Mouse (Mus musculus) liver, adult 2 months (tissue): ENCODE measurements around the gene Usp6nl. TPM values are rescaled to one million over a fixed set of nuclear protein-coding genes. Genes with fewer than 3 reads are reported as not detected.

Experiments
- DNase-seq: peaks from one replicate; pipeline ENCODE4 v3.0.0-alpha.2; 2011; ENCODE audit warnings: low read depth, low spot score; ENCODE audit errors: extremely low read depth
- H3K27ac ChIP-seq: fragments of 200-500 bp; replicated peaks from 2 replicates; pipeline ENCODE4 v1.5.1; 2012; ENCODE audit warnings: low read depth, mild to moderate bottlenecking, control low read depth, inconsistent platforms, low read length; ENCODE audit not compliant: insufficient read depth
- H3K27me3 ChIP-seq: fragments of 200-500 bp; 2 replicates; pipeline ENCODE4 v1.6.1; 2012; ENCODE audit warnings: mild to moderate bottlenecking, moderate library complexity, low read length, inconsistent platforms; ENCODE audit not compliant: control insufficient read depth, insufficient read depth
- H3K36me3 ChIP-seq: fragments of 200-500 bp; 2 replicates; pipeline ENCODE4 v1.6.1; 2012; ENCODE audit warnings: low read length, inconsistent platforms; ENCODE audit not compliant: control insufficient read depth, insufficient read depth
- H3K4me1 ChIP-seq: fragments of 200-500 bp; 2 replicates; pipeline ENCODE4 v1.6.1; 2011; ENCODE audit warnings: low read length; ENCODE audit not compliant: control insufficient read depth, insufficient read depth
- H3K4me3 ChIP-seq: fragments of 200-500 bp; 2 replicates; pipeline ENCODE4 v1.5.1; 2011; ENCODE audit warnings: low read depth, mild to moderate bottlenecking, control low read depth, low read length, moderate library complexity; ENCODE audit not compliant: insufficient read depth
- H3K79me2 ChIP-seq: fragments of 200-500 bp; 2 replicates; pipeline ENCODE4 v1.6.1; 2012; ENCODE audit warnings: inconsistent platforms, mild to moderate bottlenecking, low read length, moderate library complexity; ENCODE audit not compliant: control insufficient read depth, insufficient read depth
- H3K9ac ChIP-seq: fragments of 200-500 bp; 2 replicates; pipeline ENCODE4 v1.6.1; 2012; ENCODE audit warnings: low read depth, mild to moderate bottlenecking, control low read depth, inconsistent platforms, low read length
- CTCF ChIP-seq: fragments of 200-500 bp; IDR thresholded peaks from 2 replicates; pipeline ENCODE4 v1.5.1; 2011; ENCODE audit warnings: low read depth, low read length, control low read depth
- POLR2A ChIP-seq: fragments of 200-500 bp; IDR thresholded peaks from 2 replicates; pipeline ENCODE4 v1.6.1; 2011; ENCODE audit warnings: low read length, control low read depth; ENCODE audit not compliant: insufficient read depth; ENCODE audit errors: extremely low read depth
- WGBS: fragments of 180-500 bp; shearing (Covaris S2); methylation state at CpG from one replicate; pipeline ENCODE4 v1.1.7; 2018; 5-methylcytosine and 5-hydroxymethylcytosine counted together
- polyA plus RNA-seq: library from polyadenylated mRNA; depleted of rRNA; stranded (reverse); fragments of >200 nt; gene quantifications from 2 replicates; pipeline ENCODE4 v1.2.3, GENCODE M21; 2012
- total RNA-seq: library from RNA; depleted of rRNA; stranded (reverse); fragments of >200 nt; gene quantifications from 2 replicates; pipeline ENCODE4 v1.2.3, GENCODE M21; 2014

Usp6nl gene
- total and polyA plus RNA-seq, 2 experiments = 7.6 to 7.9 TPM

GRCm38 (mm10) chr2:6412645-6413044 lies 90.2 kb downstream of the Usp6nl start:
- no peak for TF ChIP-seq CTCF
- TF ChIP-seq POLR2A = no peak
- Histone ChIP-seq H3K27me3 (no peaks in the 10 kb centered on the region), H3K27ac (no peak overlapping the region), H3K79me2 (no peaks in the 10 kb centered on the region; the same call in 1 of the 2 replicates), H3K9ac (no peak overlapping the region), H3K36me3 (peaks cover 29% of the 10 kb centered on the region), H3K4me1 (no peaks in the 10 kb centered on the region), H3K4me3 (no peak overlapping the region)
- 42% methylated on average over 1 of the region's 1 CpGs for WGBS
- peak; percentile 51 for DNase-seq

DNA sequence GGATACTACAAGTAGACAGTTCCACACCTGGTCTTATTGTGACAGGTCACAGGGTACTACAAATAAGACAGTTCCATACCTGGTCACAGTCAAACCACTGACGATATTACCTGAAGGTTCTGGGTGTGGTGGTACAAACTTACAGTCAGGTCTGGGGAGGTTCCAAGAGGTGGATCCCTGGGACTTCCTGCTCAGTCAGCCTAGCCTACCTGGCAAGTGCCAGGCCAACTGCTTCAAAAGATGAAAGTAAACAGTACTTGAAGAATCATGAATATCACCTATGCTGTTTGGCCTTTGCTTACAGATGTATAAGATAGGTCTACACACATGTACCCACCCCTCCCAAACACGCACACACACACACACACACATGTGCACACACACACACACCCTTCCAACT lies 91.3 kb downstream of the Usp6nl start:
- no peaks in the 10 kb centered on the region for H3K27me3 ChIP-seq
- 92% methylated on average over 2 of the region's 2 CpGs for WGBS
- H3K79me2 ChIP-seq = no peaks in the 10 kb centered on the region; the same call in 1 of the 2 replicates
- no peak overlapping the region for H3K9ac ChIP-seq
- H3K36me3 ChIP-seq = peaks cover 31% of the 10 kb centered on the region
- H3K4me1 ChIP-seq = no peaks in the 10 kb centered on the region
- no peak for DNase-seq
- TF ChIP-seq POLR2A = no peak
- TF ChIP-seq CTCF = no peak
- H3K27ac ChIP-seq = no peak overlapping the region
- no peak overlapping the region for H3K4me3 ChIP-seq

DNA sequence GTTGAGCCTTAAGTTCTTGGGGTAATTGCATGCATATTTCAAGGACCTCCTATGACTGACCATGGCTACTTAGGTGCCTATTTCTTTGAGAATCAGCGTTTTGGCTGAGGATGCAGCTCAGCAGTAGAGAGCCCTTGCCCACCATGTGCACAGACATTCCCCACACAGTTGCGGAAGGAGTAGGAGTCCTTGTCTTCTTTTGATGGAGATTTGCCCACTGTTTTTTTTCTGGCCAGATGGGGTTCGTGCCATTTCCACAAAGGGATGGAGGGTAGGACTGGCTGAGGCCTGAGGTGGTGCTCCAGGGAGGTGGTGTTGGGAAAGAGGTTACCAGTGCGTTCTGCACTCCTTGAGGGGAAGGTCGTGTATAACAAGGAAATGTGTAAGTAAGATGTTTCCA lies 91.9 kb downstream of the Usp6nl start:
- Histone ChIP-seq H3K4me3 (no peak overlapping the region), H3K27ac (no peak overlapping the region), H3K4me1 (no peaks in the 10 kb centered on the region), H3K9ac (no peak overlapping the region), H3K79me2 (no peaks in the 10 kb centered on the region; the same call in 1 of the 2 replicates), H3K36me3 (peaks cover 31% of the 10 kb centered on the region), H3K27me3 (no peaks in the 10 kb centered on the region)
- TF ChIP-seq CTCF (no peak), POLR2A (no peak)
- no peak for DNase-seq
- WGBS = 90% methylated on average over 5 of the region's 5 CpGs

DNA sequence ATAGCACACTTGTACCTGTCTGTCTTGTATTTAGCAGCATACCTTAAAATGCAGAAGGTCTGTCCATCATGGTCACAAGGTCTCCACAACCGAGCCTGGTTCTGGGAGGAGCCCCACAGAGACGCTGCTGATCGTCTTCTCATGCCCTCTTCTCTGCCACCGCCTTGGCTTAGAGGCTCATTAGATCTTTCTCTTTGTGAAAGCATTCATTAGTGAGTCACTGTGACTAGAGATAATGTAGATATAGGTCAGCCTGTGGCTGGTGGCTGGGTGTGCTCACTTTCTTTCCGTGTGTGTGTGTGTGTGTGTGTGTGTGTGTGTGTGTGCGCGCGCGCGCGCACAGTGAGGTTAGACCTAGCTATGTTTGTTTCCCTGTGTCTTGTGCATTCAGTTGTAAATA lies 94.7 kb downstream of the Usp6nl start:
- Histone ChIP-seq H3K9ac (no peak overlapping the region), H3K36me3 (peaks cover 26% of the 10 kb centered on the region), H3K27ac (no peak overlapping the region), H3K4me1 (no peaks in the 10 kb centered on the region), H3K4me3 (no peak overlapping the region), H3K79me2 (no peaks in the 10 kb centered on the region), H3K27me3 (no peaks in the 10 kb centered on the region)
- 94% methylated on average over 11 of the region's 11 CpGs for WGBS
- no peak for TF ChIP-seq POLR2A
- TF ChIP-seq CTCF = no peak
- DNase-seq = no peak

GRCm38 (mm10) chr2:6423661-6424550 lies 101.4 kb downstream of the Usp6nl start:
- DNase-seq = no peak
- H3K4me1 ChIP-seq = no peaks in the 10 kb centered on the region

DNA sequence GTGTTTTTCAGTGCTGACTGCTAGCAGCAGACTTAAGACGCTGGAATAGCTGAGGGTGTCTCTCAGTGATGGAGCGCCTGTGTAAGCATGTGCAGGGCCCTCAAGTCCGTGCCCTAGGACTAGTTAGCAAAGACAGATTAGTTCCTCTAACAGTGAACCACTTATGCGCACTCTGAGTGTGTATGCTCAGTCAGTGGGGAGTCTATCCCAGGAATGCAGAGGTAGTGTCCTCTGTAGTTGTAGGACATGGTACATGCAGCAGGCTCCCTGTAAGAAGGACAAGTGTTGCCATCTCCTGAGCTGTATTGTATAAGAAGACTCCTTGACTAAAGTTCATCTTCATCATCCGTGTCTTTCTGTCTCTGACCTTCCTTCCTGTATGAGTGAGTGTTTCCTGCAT lies 102.4 kb downstream of the Usp6nl start:
- no peak for TF ChIP-seq POLR2A
- no peak for TF ChIP-seq CTCF
- no peaks in the 10 kb centered on the region for H3K27me3 ChIP-seq
- no peaks in the 10 kb centered on the region for H3K4me1 ChIP-seq
- H3K79me2 ChIP-seq = no peaks in the 10 kb centered on the region
- no peak for DNase-seq
- no peak overlapping the region for H3K9ac ChIP-seq
- 89% methylated on average over 5 of the region's 5 CpGs for WGBS
- no peak overlapping the region for H3K27ac ChIP-seq
- H3K36me3 ChIP-seq = peaks cover 44% of the 10 kb centered on the region
- H3K4me3 ChIP-seq = no peak overlapping the region

More at GRCm38 (mm10) chr2:6423661-6424550, 101.4 kb downstream of the Usp6nl start:
- Histone ChIP-seq H3K27ac (no peak overlapping the region), H3K4me3 (no peak overlapping the region), H3K27me3 (no peaks in the 10 kb centered on the region), H3K79me2 (no peaks in the 10 kb centered on the region), H3K9ac (no peak overlapping the region), H3K36me3 (peaks cover 37% of the 10 kb centered on the region)
- 92% methylated on average over 24 of the region's 24 CpGs for WGBS
- TF ChIP-seq POLR2A (no peak), CTCF (no peak)
